Comparison of ENCODE assay signal across 15 mouse cellular contexts in the genomic region with DNA sequence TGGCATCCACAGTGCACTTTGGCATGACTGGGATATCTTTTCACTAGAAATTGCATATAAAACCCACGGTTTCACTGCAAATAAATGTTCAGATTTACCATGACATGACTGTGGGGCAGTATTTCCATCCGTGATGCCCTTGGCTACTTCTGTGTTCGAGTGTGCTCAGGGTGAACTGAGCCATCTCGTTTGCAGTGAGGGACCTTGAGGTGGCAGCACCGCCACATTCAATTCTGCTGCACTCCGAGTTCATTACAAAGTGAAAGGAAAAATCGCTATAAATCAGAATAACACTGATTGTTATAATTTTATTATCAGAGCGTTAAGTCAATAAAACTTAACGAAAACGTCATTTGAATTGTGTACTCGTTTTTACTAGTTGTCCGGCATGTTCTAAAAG. TPM values are rescaled to one million over a fixed set of nuclear protein-coding genes. Genes with fewer than 3 reads are reported as not detected.
DNase-seq lines count a peak whose midpoint lies in the region; ATAC-seq and TF ChIP-seq lines count a peak whose summit lies in the region.
"Had no signal": no experiment of that assay in that cellular context is flagged by ENCODE, and none has a peak within 500 bp of the region (broad histone marks: within the 10 kb centered on the region; RNA-seq: fewer than 3 reads in every experiment).

No protein-coding gene starts in this region.

- no peaks in the 10 kb centered on the region for H3K27me3 ChIP-seq in midbrain, postnatal 0 days (ENCODE audit: insufficient read depth, low read length)
- no peaks in the 10 kb centered on the region for H3K27me3 ChIP-seq in midbrain, embryonic 10.5 days (ENCODE audit: low read depth, poor library complexity, severe bottlenecking)
- no peaks in the 10 kb centered on the region for H3K27me3 ChIP-seq in stomach, postnatal 0 days (ENCODE audit: control insufficient read depth, insufficient read depth, low read length)
- H3K27me3 ChIP-seq: limb, embryonic 13.5 days; stomach, embryonic 15.5 days had no signal

- no peak overlapping the region for H3K9ac ChIP-seq in midbrain, postnatal 0 days (replicated peaks; ENCODE audit: low read length, poor library complexity, severe bottlenecking)
- H3K9ac ChIP-seq in stomach, postnatal 0 days (ENCODE audit: low read length) = no peak overlapping the region
- H3K9ac ChIP-seq: limb, embryonic 13.5 days; stomach, embryonic 15.5 days had no signal

- WGBS in midbrain, postnatal 0 days = 68% methylated on average over 12 of the region's 12 CpGs
- WGBS in midbrain, embryonic 10.5 days = 89% methylated on average over 12 of the region's 12 CpGs
- WGBS in stomach, postnatal 0 days = 80% methylated on average over 12 of the region's 12 CpGs

- DNase-seq in adrenal gland, postnatal 14 days = peak; percentile 24
- no peak for DNase-seq in adrenal gland, adult 2 months
- DNase-seq in layer of hippocampus, adult 11-12 months (ENCODE audit: low spot score) = peak; percentile 50
- no peak for DNase-seq in layer of hippocampus, postnatal 25 days (ENCODE audit: extremely low spot score in 1 of 2, low spot score in 1 of 2)
- DNase-seq in midbrain, postnatal 0 days (ENCODE audit: low spot score) = no peak
- DNase-seq in midbrain, embryonic 10.5 days (ENCODE audit: low spot score) = no peak
- DNase-seq in stomach, postnatal 0 days (ENCODE audit: low spot score) = no peak
- no peak for DNase-seq in thymus, postnatal 10 days (ENCODE audit: low spot score in 2 of 2)
- DNase-seq: adrenal gland, postnatal 25 days; cerebellum, adult 11 months; heart, postnatal 36 days; kidney, postnatal 4 days had no signal

- no peaks in the 10 kb centered on the region for H3K36me3 ChIP-seq in midbrain, postnatal 0 days (ENCODE audit: insufficient read depth, low read length)
- H3K36me3 ChIP-seq in midbrain, embryonic 10.5 days = no peaks in the 10 kb centered on the region
- no peaks in the 10 kb centered on the region for H3K36me3 ChIP-seq in stomach, postnatal 0 days (ENCODE audit: control insufficient read depth, insufficient read depth, low read length)
- H3K36me3 ChIP-seq: limb, embryonic 13.5 days; stomach, embryonic 15.5 days had no signal

- H3K4me1 ChIP-seq in midbrain, postnatal 0 days (ENCODE audit: insufficient read depth, low read length) = no peaks in the 10 kb centered on the region
- peaks cover 5% of the 10 kb centered on the region for H3K4me1 ChIP-seq in midbrain, embryonic 10.5 days
- H3K4me1 ChIP-seq in stomach, postnatal 0 days (replicated peaks; ENCODE audit: control insufficient read depth, insufficient read depth) = no peaks in the 10 kb centered on the region
- H3K4me1 ChIP-seq: limb, embryonic 13.5 days; stomach, embryonic 15.5 days had no signal

- no peaks in the 10 kb centered on the region for H3K9me3 ChIP-seq in midbrain, postnatal 0 days (ENCODE audit: low read length)
- H3K9me3 ChIP-seq in midbrain, embryonic 10.5 days (replicated peaks) = no peaks in the 10 kb centered on the region
- no peaks in the 10 kb centered on the region for H3K9me3 ChIP-seq in stomach, postnatal 0 days (ENCODE audit: control insufficient read depth, low read length)
- H3K9me3 ChIP-seq: limb, embryonic 13.5 days; stomach, embryonic 15.5 days had no signal

- no peak overlapping the region for H3K4me2 ChIP-seq in midbrain, postnatal 0 days (ENCODE audit: low read depth, low read length, poor library complexity, severe bottlenecking)
- H3K4me2 ChIP-seq in stomach, postnatal 0 days (replicated peaks; ENCODE audit: low read depth) = no peak overlapping the region
- H3K4me2 ChIP-seq: limb, embryonic 13.5 days; stomach, embryonic 15.5 days had no signal

- H3K4me3 ChIP-seq in midbrain, postnatal 0 days (ENCODE audit: low read depth, low read length) = no peak overlapping the region
- no peak overlapping the region for H3K4me3 ChIP-seq in midbrain, embryonic 10.5 days
- H3K4me3 ChIP-seq in stomach, postnatal 0 days (ENCODE audit: low read depth, low read length) = no peak overlapping the region
- H3K4me3 ChIP-seq: limb, embryonic 13.5 days; stomach, embryonic 15.5 days had no signal

- no peak for ATAC-seq in midbrain, postnatal 0 days (ENCODE audit: low FRiP score)
- ATAC-seq in stomach, postnatal 0 days (ENCODE audit: low FRiP score, low TSS enrichment) = no peak
- ATAC-seq: intestine, embryonic 16.5 days had no signal

- H3K27ac ChIP-seq in midbrain, postnatal 0 days (ENCODE audit: low read depth, low read length) = no peak overlapping the region
- H3K27ac ChIP-seq in midbrain, embryonic 10.5 days (replicated peaks) = no peak overlapping the region
- H3K27ac ChIP-seq in stomach, postnatal 0 days (replicated peaks) = no peak overlapping the region
- H3K27ac ChIP-seq: limb, embryonic 13.5 days; stomach, embryonic 15.5 days had no signal

- no peak for TF ChIP-seq EP300 in stomach, postnatal 0 days (optimal IDR thresholded peaks at IDR 0.05)

- peak; percentile 75 for TF ChIP-seq CTCF in midbrain, postnatal 0 days (IDR thresholded peaks at IDR 0.05)
- TF ChIP-seq CTCF in stomach, postnatal 0 days (IDR thresholded peaks at IDR 0.05; ENCODE audit: low read depth) = peak; percentile 32

RNA-seq across cellular contexts. Expression of a gene that starts 21.1 kb away (rescaled TPM):
- total RNA-seq in adrenal gland, postnatal 14 days (2021) = 27.4 and 29.3 TPM in 2 replicates
- 10 to 100 TPM; 21.5 to 22.6 TPM for total RNA-seq in adrenal gland, adult 2 months (2021)
- polyA plus RNA-seq in adrenal gland, adult 2 months (2012; rRNA removed) = 3.1 and 4.1 TPM in 2 replicates
- total RNA-seq in layer of hippocampus, postnatal 25 days (2021) = 10 to 100 TPM; 30.7 to 31.3 TPM
- 20.8 and 21.2 TPM in 2 replicates for total RNA-seq in midbrain, postnatal 0 days (2014; rRNA removed)
- polyA plus RNA-seq in midbrain, postnatal 0 days (2015; fragmentation: Nextera tagmentation; extraction: Ambion mirVana) = 8.1 and 9.0 TPM in 2 replicates
- 16.8 and 18.5 TPM in 2 replicates for polyA plus RNA-seq in midbrain, embryonic 10.5 days (2016; fragmentation: Nextera tagmentation; extraction: Ambion mirVana)
- 6.8 and 7.5 TPM in 2 replicates for polyA plus RNA-seq in stomach, postnatal 0 days (2015; fragmentation: Nextera tagmentation; extraction: Ambion mirVana)

Comparison
In these comparisons a context has a peak if more than half of its experiments do, and no peak if none do; other contexts are left out.
1. DNase-seq: peak in adrenal gland, postnatal 14 days (single experiment) and layer of hippocampus, adult 11-12 months (single experiment); none in adrenal gland, adult 2 months (single experiment), layer of hippocampus, postnatal 25 days (0 of 2), midbrain, postnatal 0 days (single experiment), midbrain, embryonic 10.5 days (single experiment), stomach, postnatal 0 days (single experiment) and thymus, postnatal 10 days (0 of 2).